Mouse (Mus musculus) myocyte (in vitro differentiated cells): ENCODE results near the gene Cntd1.

Experiments used
- CEBPB ChIP-seq: IDR thresholded peaks from 2 replicates; pipeline ENCODE4 v1.6.1; 2011; ENCODE audit warnings: mild to moderate bottlenecking, moderate library complexity; ENCODE audit not compliant: poor library complexity, insufficient read depth, severe bottlenecking
- MAX ChIP-seq: IDR thresholded peaks from one replicate; pipeline ENCODE4 v1.6.1; 2011; ENCODE audit warnings: low read depth, mild to moderate bottlenecking, control low read depth
- POLR2A ChIP-seq: IDR thresholded peaks from one replicate; pipeline ENCODE4 v1.6.1; 2011; ENCODE audit warnings: low read depth, mild to moderate bottlenecking, control low read depth, moderate library complexity; ENCODE audit not compliant: insufficient read length
- POLR2AphosphoS2 ChIP-seq: IDR thresholded peaks from one replicate; pipeline ENCODE4 v1.6.1; 2011; ENCODE audit warnings: low read depth, control low read depth; ENCODE audit not compliant: insufficient read length
- USF1 ChIP-seq: IDR thresholded peaks from one replicate; pipeline ENCODE4 v1.6.1; 2011; ENCODE audit warnings: low read depth, mild to moderate bottlenecking, control low read depth, moderate library complexity

DNA sequence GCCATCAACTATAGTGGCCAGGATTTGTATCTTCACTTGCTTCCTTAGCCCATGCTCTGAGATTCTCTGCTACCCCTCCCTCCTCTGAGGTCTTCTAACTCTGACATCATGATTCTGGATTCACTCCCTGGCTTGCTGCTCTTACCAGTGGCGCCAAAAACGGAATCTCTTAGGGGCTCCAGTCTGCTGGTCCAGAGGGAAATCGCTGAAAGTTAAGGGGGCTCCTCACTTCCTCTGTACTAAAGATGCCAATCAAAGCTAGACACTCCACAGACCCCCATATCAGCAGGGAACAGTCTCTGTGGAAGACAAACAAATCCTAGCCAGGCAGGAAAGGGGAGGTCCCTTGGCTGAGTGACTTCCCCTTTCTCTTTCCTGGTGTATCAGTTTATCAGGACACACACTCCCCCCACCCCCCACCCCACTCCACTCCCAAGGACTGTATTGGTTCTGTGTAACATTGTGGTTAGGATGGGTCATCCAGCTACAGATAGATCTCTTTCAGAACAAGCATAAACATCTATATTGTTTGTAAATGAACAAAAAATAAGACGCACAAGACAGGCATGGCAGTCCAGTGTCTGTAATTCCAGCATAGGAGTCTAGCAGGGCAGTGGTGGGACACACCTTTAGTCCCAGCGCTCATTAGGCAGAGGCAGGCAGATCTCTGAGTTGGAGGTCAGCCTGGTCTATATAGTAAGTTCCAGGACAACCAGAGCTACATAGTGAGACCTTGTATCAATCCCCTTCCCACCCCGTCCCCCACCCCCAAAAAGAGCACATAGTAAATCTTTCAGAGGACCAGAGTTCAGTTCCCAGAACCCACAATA, 46.6 kb upstream of the Cntd1 start:
- TF ChIP-seq POLR2A (no peak), CEBPB (no peak), USF1 (no peak), MAX (no peak), POLR2AphosphoS2 (no peak)
